Mouse (Mus musculus): ENCODE measurements around the gene Kcnb1. TPM values are rescaled to one million over a fixed set of nuclear protein-coding genes. Genes with fewer than 3 reads are reported as not detected.

Gene Kcnb1
- polyA plus RNA-seq, 1 experiment from 2014 or later: 2.5 TPM

DNA sequence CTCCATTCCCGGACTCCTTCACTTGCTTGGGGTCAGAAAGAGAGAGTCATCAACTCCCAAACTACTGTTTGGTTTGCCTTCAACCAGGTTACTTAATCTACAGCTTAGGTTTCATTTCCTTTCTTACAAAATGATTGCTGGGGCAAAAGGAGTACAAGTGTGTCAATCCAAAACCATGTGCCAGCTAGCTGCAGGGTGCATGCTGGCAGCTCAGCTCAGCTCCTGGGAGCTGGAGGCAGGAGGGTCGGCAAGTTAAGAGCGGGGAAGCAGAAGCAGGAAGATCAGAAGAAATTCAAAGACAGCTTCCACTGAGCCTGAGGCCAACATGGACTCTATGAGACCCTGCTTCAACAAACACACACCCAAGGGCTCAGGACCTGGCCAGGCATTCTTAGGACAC is 129.6 kb downstream of the Kcnb1 start:
- Histone ChIP-seq H3K9me3 (ENCODE audit: control insufficient read depth, low read depth, low read length) (no peaks in the 10 kb centered on the region), H3K4me3 (ENCODE audit: low read depth, low read length) (no peak overlapping the region), H3K36me3 (ENCODE audit: control insufficient read depth, insufficient read depth, low read length) (peaks cover 31% of the 10 kb centered on the region), H3K4me2 (replicated peaks; ENCODE audit: low read depth, low read length) (no peak overlapping the region), H3K27me3 (ENCODE audit: control insufficient read depth, insufficient read depth, low read length) (no peaks in the 10 kb centered on the region), H3K27ac (ENCODE audit: low read length) (no peak overlapping the region), H3K9ac (replicated peaks; ENCODE audit: low read depth, low read length) (0 out of 2 replicates have a peak overlapping the region, but pooled peaks have one; percentile 15), H3K4me1 (ENCODE audit: control insufficient read depth, insufficient read depth, low read length) (peaks cover 25% of the 10 kb centered on the region)
- WGBS: 68% methylated on average over 3 of the region's 3 CpGs
- no peak for ATAC-seq (ENCODE audit: insufficient number of reproducible peaks, insufficient read depth, low FRiP score, low read depth)

DNA sequence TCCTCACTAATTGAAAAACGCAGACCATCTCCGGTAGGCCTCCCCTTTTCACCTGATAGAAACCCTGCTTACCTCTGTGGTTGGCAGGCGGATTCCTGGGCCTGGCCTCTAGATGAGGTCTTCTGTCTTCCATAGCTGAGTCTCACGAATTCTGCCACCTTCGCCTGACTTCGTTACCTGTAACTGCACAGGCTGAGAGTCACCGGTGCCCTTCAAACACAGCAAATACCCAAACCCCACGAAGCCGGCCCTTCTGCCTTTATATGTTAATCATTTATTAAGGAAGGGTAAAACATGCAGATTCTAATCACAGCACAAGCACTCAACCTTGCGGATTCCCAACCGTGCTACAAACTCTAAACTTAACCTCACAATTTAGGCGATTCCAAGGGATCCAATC is 130.0 kb downstream of the Kcnb1 start:
- peaks cover 31% of the 10 kb centered on the region for H3K36me3 ChIP-seq (ENCODE audit: control insufficient read depth, insufficient read depth, low read length)
- ATAC-seq (ENCODE audit: insufficient number of reproducible peaks, insufficient read depth, low FRiP score, low read depth): no peak
- no peaks in the 10 kb centered on the region for H3K9me3 ChIP-seq (ENCODE audit: control insufficient read depth, low read depth, low read length)
- no peak overlapping the region for H3K9ac ChIP-seq (replicated peaks; ENCODE audit: low read depth, low read length)
- no peak overlapping the region for H3K27ac ChIP-seq (ENCODE audit: low read length)
- H3K4me1 ChIP-seq (ENCODE audit: control insufficient read depth, insufficient read depth, low read length): peaks cover 21% of the 10 kb centered on the region
- H3K4me3 ChIP-seq (ENCODE audit: low read depth, low read length): no peak overlapping the region
- no peaks in the 10 kb centered on the region for H3K27me3 ChIP-seq (ENCODE audit: control insufficient read depth, insufficient read depth, low read length)
- H3K4me2 ChIP-seq (replicated peaks; ENCODE audit: low read depth, low read length): no peak overlapping the region
- whole genome bisulfite sequencing: 58% methylated on average over 12 of the region's 12 CpGs

DNA sequence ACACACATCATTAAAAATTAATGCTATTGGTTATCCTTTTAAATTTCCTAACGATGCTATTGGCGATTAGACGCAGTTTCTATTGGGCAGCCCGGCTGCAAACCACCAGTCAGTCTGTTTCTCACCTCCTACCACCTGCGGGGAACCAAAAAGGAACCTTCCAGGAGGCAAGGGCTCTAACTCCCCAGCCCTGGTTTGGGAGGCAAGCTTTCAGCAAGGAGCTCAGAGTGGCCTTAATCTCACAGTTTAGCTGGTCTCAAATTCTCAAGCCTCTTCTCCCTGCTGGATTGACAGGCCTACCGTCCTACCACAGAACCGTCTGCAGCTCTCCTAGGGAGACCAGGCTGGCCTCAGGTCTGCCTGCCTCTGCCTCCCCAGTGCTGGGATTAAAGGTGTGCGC is 130.4 kb downstream of the Kcnb1 start:
- WGBS: 62% methylated on average over 8 of the region's 8 CpGs
- Histone ChIP-seq H3K36me3 (ENCODE audit: control insufficient read depth, insufficient read depth, low read length) (peaks cover 31% of the 10 kb centered on the region), H3K9me3 (ENCODE audit: control insufficient read depth, low read depth, low read length) (no peaks in the 10 kb centered on the region), H3K4me1 (ENCODE audit: control insufficient read depth, insufficient read depth, low read length) (peaks cover 17% of the 10 kb centered on the region; the same call in 1 of the 2 replicates), H3K27me3 (ENCODE audit: control insufficient read depth, insufficient read depth, low read length) (no peaks in the 10 kb centered on the region), H3K4me3 (ENCODE audit: low read depth, low read length) (no peak overlapping the region), H3K27ac (ENCODE audit: low read length) (no peak overlapping the region), H3K9ac (replicated peaks; ENCODE audit: low read depth, low read length) (no peak overlapping the region), H3K4me2 (replicated peaks; ENCODE audit: low read depth, low read length) (no peak overlapping the region)
- ATAC-seq (ENCODE audit: insufficient number of reproducible peaks, insufficient read depth, low FRiP score, low read depth): no peak

DNA sequence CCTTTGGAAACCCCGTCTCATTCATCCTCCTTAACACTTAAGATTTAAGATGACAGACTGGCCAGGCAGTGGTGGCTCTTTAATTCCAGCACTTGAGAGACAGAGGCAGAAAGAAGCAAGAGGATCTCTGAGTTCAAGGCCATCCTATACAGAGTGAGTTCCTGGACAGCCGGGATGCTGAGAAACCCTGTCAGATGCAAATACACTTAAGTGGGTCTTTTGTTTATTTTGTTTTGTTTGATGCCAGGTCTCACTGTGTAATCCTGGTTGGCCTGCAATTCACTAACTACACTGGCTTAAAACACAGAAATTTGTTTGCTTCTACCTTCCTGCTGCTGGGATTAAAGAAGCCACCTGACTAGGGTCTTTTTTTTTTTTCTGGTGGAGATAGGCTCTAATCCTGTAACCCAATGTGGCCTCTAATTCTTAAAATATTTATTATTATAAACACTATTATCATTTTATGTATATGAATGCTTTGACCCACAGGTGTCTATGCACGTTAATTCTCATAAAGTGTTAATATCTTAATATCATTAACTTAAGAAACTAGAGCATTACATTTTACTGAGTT is 131.1 kb downstream of the Kcnb1 start:
- Histone ChIP-seq H3K9me3 (ENCODE audit: control insufficient read depth, low read depth, low read length) (no peaks in the 10 kb centered on the region), H3K36me3 (ENCODE audit: control insufficient read depth, insufficient read depth, low read length) (peaks cover 32% of the 10 kb centered on the region), H3K27ac (ENCODE audit: low read length) (no peak overlapping the region), H3K27me3 (ENCODE audit: control insufficient read depth, insufficient read depth, low read length) (no peaks in the 10 kb centered on the region), H3K4me1 (ENCODE audit: control insufficient read depth, insufficient read depth, low read length) (peaks cover 17% of the 10 kb centered on the region; the same call in 1 of the 2 replicates), H3K4me3 (ENCODE audit: low read depth, low read length) (no peak overlapping the region), H3K9ac (replicated peaks; ENCODE audit: low read depth, low read length) (no peak overlapping the region), H3K4me2 (replicated peaks; ENCODE audit: low read depth, low read length) (no peak overlapping the region)
- WGBS: 48% methylated on average over 3 of the region's 3 CpGs
- no peak for ATAC-seq (ENCODE audit: insufficient number of reproducible peaks, insufficient read depth, low FRiP score, low read depth)

DNA sequence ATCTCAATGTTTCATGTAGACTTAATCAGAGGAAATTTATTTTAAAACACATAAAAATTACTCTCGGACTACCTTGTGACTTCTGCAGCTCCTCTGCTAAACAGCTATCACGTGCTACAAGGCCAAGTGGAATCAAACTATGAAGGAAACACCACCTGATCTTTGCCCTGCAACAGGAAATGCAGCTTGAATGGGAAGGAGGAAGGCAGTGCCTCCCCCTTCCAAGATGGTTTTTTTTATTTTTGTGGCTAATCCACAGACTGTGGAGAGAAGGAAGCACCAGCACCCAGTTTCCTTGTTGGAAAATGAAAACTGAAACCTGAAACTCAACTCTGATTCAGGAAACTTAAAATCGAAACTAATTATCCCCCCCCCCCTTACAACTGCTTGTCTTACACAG is 131.8 kb downstream of the Kcnb1 start:
- H3K27me3 ChIP-seq (ENCODE audit: control insufficient read depth, insufficient read depth, low read length): no peaks in the 10 kb centered on the region
- H3K4me1 ChIP-seq (ENCODE audit: control insufficient read depth, insufficient read depth, low read length): peaks cover 17% of the 10 kb centered on the region; the same call in 1 of the 2 replicates
- no peak overlapping the region for H3K27ac ChIP-seq (ENCODE audit: low read length)
- no peaks in the 10 kb centered on the region for H3K9me3 ChIP-seq (ENCODE audit: control insufficient read depth, low read depth, low read length)
- no peak overlapping the region for H3K9ac ChIP-seq (replicated peaks; ENCODE audit: low read depth, low read length)
- no peak overlapping the region for H3K4me3 ChIP-seq (ENCODE audit: low read depth, low read length)
- no peak overlapping the region for H3K4me2 ChIP-seq (replicated peaks; ENCODE audit: low read depth, low read length)
- 58% methylated on average over 3 of the region's 3 CpGs for WGBS
- ATAC-seq (ENCODE audit: insufficient number of reproducible peaks, insufficient read depth, low FRiP score, low read depth): no peak
- H3K36me3 ChIP-seq (ENCODE audit: control insufficient read depth, insufficient read depth, low read length): peaks cover 32% of the 10 kb centered on the region

DNA sequence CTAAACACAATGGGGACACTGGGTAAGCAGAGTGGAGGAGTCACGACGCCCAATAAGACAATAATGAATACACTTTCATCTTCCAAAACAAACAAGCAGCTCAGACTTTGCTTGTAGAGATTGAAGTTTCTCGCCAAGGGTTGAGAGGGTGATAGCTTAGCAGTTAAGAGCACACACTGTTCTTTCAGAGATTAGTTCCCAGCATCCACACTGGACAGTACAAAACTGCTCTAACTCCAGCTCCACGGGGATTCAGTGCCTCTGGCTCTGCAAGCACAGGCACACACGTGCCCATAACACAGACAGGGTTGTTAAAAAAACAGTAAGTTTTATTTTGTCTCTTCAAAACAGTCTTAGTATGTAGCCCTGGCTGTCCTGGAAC is 133.0 kb downstream of the Kcnb1 start:
- peaks cover 17% of the 10 kb centered on the region; the same call in 1 of the 2 replicates for H3K4me1 ChIP-seq (ENCODE audit: control insufficient read depth, insufficient read depth, low read length)
- no peak for ATAC-seq (ENCODE audit: insufficient number of reproducible peaks, insufficient read depth, low FRiP score, low read depth)
- no peak overlapping the region for H3K9ac ChIP-seq (replicated peaks; ENCODE audit: low read depth, low read length)
- H3K9me3 ChIP-seq (ENCODE audit: control insufficient read depth, low read depth, low read length): no peaks in the 10 kb centered on the region
- no peaks in the 10 kb centered on the region for H3K27me3 ChIP-seq (ENCODE audit: control insufficient read depth, insufficient read depth, low read length)
- 82% methylated on average over 5 of the region's 5 CpGs for WGBS
- no peak overlapping the region for H3K4me3 ChIP-seq (ENCODE audit: low read depth, low read length)
- no peak overlapping the region for H3K27ac ChIP-seq (ENCODE audit: low read length)
- H3K4me2 ChIP-seq (replicated peaks; ENCODE audit: low read depth, low read length): no peak overlapping the region
- H3K36me3 ChIP-seq (ENCODE audit: control insufficient read depth, insufficient read depth, low read length): peaks cover 32% of the 10 kb centered on the region

DNA sequence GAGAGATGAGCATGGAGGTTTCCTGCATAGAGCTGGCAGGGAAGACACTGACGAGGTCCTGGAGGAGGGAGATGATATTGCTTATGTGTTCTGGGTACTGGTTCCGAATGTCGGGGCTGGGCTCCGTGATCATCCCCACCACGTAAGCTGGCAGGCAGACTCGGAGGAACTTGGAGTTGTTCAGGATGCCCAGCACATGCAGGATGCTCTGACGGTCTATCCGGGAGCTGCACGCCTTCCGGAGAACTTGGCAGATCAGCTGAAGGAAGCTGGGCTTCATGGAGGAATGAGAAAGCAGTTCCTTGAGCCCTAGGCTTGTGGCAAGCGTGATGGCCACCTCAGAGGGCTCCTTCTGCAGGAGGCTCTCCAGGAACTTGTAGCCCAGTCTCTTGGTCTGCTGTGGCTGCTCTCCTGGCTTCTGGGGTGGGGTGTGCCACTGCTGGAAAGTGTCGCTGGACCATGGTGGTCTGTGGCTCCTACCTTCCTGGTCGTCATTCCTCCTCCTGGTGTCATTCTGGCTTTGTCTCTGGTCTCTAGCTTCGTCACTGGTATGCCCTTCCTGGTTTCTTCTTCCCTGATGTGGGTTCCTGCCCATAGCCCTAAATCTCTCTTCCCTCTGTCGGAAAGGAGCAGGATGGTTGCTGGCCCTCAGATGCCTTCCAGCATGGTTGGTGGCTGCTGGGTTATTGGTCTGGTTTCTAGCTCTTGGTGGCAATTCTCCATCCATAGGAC is 133.6 kb downstream of the Kcnb1 start:
- peaks cover 32% of the 10 kb centered on the region for H3K36me3 ChIP-seq (ENCODE audit: control insufficient read depth, insufficient read depth, low read length)

DNA sequence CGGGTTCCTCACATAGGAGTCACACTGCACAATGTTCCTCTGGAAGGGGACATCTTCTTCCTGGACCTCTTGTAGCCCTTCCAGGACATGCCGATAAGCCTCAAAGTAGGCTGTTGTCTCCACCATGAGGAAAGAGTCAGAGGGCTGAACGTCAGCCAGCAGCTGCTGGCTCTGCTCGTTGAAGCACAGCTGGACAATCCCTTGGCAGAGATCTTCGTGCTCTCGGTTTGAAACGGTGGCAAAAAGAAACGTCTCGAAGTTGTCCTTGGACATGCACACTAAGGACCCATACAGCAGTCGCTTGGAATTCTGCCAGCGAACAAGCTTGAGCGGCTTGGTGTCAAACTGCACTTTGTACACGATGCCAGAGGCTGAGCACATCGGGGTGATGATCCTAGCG is 134.6 kb downstream of the Kcnb1 start:
- no peak overlapping the region for H3K4me3 ChIP-seq (ENCODE audit: low read depth, low read length)
- WGBS: 85% methylated on average over 15 of the region's 15 CpGs
- ATAC-seq (ENCODE audit: insufficient number of reproducible peaks, insufficient read depth, low FRiP score, low read depth): no peak

More for the DNA sequence above, 133.6 kb downstream of the Kcnb1 start:
- Histone ChIP-seq H3K27ac (ENCODE audit: low read length) (no peak overlapping the region), H3K27me3 (ENCODE audit: control insufficient read depth, insufficient read depth, low read length) (no peaks in the 10 kb centered on the region), H3K9ac (replicated peaks; ENCODE audit: low read depth, low read length) (no peak overlapping the region), H3K4me3 (ENCODE audit: low read depth, low read length) (no peak overlapping the region), H3K4me1 (ENCODE audit: control insufficient read depth, insufficient read depth, low read length) (peaks cover 12% of the 10 kb centered on the region; the same call in 1 of the 2 replicates), H3K4me2 (replicated peaks; ENCODE audit: low read depth, low read length) (no peak overlapping the region), H3K9me3 (ENCODE audit: control insufficient read depth, low read depth, low read length) (no peaks in the 10 kb centered on the region)
- no peak for ATAC-seq (ENCODE audit: insufficient number of reproducible peaks, insufficient read depth, low FRiP score, low read depth)
- 94% methylated on average over 15 of the region's 15 CpGs for WGBS

More for the DNA sequence above, 134.6 kb downstream of the Kcnb1 start:
- Histone ChIP-seq H3K4me2 (replicated peaks; ENCODE audit: low read depth, low read length) (no peak overlapping the region), H3K27ac (ENCODE audit: low read length) (no peak overlapping the region), H3K9me3 (ENCODE audit: control insufficient read depth, low read depth, low read length) (no peaks in the 10 kb centered on the region), H3K36me3 (ENCODE audit: control insufficient read depth, insufficient read depth, low read length) (peaks cover 32% of the 10 kb centered on the region), H3K27me3 (ENCODE audit: control insufficient read depth, insufficient read depth, low read length) (no peaks in the 10 kb centered on the region), H3K4me1 (ENCODE audit: control insufficient read depth, insufficient read depth, low read length) (peaks cover 5% of the 10 kb centered on the region; the same call in 1 of the 2 replicates), H3K9ac (replicated peaks; ENCODE audit: low read depth, low read length) (no peak overlapping the region)

Measured in stomach, embryonic 14.5 days (tissue).